Mouse (Mus musculus) urinary bladder, postnatal 14 days (tissue): ENCODE measurements around the gene Rasef.
"Not testable (repeated sequence)": the region's sequence is repeated elsewhere in the genome, so short reads cannot be mapped to it uniquely, and the experiment has no call there.

ENCODE experiments used
- DNase-seq: peaks from one replicate; pipeline ENCODE4 v3.0.0; 2021; ENCODE audit warnings: low spot score

The Rasef gene

DNA sequence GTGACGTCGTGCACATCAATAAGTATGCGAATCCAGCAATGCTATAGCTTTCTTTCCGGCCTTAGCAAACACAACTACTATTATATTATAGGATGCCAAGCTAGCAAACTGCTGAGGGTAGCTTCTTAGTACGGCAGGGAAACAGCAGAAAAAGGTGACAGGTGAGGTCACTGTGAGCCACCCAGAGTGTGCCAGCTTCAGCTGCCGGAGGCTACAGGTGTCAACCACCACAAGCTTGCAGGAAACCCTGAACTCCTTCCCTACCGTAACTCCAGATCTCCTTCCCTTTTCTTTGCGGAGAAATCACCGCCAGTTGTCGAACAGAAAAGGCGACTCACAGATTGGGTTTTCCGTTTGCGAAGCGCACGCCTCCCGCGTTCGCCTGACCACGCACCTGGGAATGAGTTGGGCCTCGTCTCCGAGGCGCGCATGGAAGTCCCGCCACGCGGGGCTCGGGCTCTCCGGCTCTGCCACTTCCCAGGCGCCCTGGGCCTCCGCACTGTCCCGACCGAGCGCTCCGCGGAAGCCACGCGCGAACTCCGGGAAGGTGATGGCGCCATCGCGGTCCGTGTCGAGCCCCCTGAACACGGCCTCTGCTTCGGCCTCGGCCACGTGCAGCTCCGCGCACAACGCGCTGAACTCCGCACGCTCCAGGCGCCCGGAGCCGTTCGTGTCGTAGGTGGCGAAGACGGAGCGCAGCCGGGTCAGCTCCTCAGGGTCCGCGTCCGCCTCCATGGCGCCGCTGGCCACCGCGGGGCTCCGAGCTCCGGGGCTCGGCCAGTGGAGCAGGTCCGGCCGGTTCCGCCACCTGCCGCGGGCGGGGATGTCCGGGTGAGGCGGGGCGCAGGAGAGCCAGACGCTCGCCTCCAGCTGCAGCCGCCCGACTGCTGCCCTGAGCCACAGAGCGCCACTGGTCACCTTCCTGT, at the start of gene Rasef:
TSS of gene Rasef (minus strand) at position 735 of the 926 bp plus-strand sequence.
- DNase-seq, result peak; percentile 90

- DNase-seq, result peak; percentile 8
Observed at GRCm38 (mm10) chr4:73826587-73826986, 35.8 kb upstream of the Rasef start.

GRCm38 (mm10) chr4:73791186-73791540, 369 bp upstream of the Rasef start:
- DNase-seq, result no peak

- DNase-seq, result peak; percentile 7
Observed at GRCm38 (mm10) chr4:73789534-73789933, 1.3 kb downstream of the Rasef start.

GRCm38 (mm10) chr4:73788076-73788730, 2.6 kb downstream of the Rasef start:
- peak; percentile 6 for DNase-seq

GRCm38 (mm10) chr4:73784147-73784546, 6.6 kb downstream of the Rasef start:
- DNase-seq, result no peak

DNA sequence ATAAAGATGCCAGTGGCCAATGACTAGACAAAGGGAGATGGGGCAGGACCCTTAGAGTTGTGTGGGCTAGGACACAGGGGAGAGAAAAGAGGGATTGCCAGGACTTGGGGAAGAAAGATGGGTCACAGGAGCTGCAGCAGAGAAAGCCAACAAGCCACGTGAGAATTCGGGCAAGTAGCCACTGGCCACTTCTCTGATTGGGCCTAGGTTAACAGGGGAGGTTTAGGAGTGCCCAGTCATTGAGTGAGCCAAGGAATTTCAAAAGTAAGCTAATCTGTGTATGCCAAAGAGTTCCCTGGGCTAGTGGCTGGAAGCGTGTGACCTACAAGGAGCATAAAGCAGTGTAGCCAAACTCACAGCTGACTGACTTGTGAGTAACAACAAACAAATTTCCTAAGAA, 9.7 kb downstream of the Rasef start:
- no peak for DNase-seq

DNA sequence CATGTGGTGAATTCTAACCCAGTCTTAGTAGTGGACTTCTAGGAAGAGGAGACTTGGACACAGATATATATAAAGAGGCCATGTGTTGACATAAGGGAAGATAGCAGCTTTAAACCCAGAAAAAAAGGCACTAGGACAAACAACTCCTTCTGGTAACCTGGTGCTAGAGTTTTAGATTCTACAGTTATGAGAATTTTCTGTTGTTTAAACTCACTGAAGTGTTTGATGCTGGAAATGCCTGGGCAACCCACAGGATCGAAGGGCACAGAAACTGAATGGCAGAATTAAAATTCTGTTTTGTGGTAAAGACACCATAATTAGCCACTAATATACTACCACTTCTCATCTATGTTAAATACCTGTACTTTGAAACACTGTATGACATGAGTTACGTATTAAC, 15.5 kb downstream of the Rasef start:
- no peak for DNase-seq

DNA sequence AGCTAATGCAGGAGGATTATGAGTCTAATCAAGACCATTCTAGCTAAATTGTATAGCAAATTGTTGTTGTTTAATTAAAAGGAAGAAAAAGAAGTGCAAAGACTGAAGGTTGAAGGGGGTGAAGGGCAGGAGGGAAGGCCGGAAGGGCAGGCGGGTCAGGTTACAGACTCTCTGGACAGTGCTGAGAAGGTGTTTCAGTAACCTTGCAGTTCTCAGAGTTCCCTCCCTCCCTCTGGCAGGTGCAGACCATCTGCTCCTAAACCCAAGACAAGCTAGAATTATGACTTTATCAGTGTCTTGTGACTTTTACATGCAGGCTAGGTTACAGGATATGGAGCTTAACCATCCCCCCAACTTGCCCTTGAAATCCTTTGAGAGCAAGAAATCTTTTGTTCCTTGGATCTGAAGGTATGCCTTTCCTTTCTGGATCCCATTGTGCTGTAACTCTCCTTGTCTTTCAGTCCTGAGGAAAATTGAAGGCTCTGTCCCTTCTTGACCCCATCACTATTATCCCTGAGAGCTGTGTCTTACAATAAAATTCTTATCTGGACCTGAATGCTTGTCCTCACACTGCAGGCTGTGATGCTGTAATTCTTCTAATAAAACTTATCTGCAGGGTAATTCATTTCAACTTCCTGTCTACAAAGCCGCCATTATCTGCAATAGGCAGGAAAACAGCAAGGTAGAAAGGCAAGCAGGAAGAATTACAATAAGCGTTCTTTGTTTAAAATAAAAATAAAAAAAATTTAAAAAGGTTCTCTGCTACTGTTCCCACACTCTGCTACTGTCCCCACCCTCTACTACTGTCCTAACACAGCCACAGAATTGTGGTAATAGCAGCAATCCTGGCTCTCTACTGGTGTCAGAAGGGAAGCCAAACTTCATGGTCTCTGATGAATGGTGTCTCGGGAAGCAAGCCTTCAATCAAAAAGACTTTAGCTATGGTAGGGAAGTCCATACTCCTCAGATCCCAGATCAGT, 16.7 kb downstream of the Rasef start:
- DNase-seq, result no peak

DNA sequence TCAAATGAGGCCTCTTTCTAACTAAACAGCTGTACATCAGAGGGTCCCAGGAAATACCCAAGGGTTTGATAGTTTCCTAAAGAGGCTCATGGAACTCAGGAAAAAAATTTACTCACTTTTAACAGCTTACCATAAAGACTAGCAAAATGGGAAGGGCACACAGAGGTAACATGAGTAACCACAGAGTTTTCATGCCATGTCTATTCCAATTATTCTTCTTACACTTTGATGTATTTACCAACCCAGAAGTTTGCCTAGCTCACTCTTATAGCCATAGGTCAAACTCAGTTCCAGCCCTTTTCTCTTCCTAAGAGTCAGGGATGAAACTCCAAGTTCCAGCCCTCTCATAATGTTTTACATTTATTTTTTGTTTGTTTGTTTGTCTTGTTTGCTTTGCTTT, 18.8 kb downstream of the Rasef start:
- DNase-seq, result no peak

DNA sequence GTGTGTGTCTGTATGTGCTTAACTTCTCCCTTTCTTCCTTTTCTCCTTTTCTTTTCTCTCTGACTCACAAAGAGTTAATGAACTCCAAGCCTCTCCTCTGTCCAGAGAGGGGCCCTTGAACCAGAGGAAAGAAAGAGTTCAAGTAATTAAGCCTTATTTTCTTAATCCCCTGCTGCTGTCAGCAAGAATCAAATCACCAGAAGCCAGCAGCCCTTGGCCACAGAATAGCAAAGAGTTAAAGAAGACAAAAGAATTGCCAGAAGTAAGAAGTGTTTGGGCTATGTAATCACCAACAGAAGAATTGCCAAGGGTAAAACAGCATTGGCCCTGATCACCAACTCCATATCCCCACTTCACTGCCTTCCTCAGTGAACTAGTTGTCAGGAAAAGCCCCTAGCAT, 20.2 kb downstream of the Rasef start:
- no peak for DNase-seq

- no peak for DNase-seq
Observed at GRCm38 (mm10) chr4:73768156-73768555, 22.6 kb downstream of the Rasef start.

- DNase-seq, result no peak
Observed at GRCm38 (mm10) chr4:73748219-73748618, 42.6 kb downstream of the Rasef start.

GRCm38 (mm10) chr4:73739439-73739838, 51.4 kb downstream of the Rasef start:
- no peak for DNase-seq

- no peak for DNase-seq
Observed at GRCm38 (mm10) chr4:73719819-73720218, 71.0 kb downstream of the Rasef start.

- no peak for DNase-seq
Observed at GRCm38 (mm10) chr4:73718761-73719160, 72.0 kb downstream of the Rasef start.

GRCm38 (mm10) chr4:73683216-73683615, 107.6 kb downstream of the Rasef start, which contains the start of gene Gm428:
Gene Gm428, plus strand, starts transcription at chr4:73683516.
- not testable (repeated sequence) for DNase-seq

- not testable (repeated sequence) for DNase-seq
Observed at GRCm38 (mm10) chr4:73668054-73668453, 122.7 kb downstream of the Rasef start, which contains the start of gene Gm11239. Gene Gm11239, plus strand, starts transcription at chr4:73668354.
